Mouse (Mus musculus) spleen, adult 2 months (tissue): ENCODE measurements around the gene Usp4.

Experiments
- CTCF ChIP-seq: fragments of 200-500 bp; IDR thresholded peaks from 2 replicates; pipeline ENCODE4 v1.5.1; 2011; ENCODE audit warnings: mild to moderate bottlenecking, inconsistent platforms; ENCODE audit not compliant: insufficient read depth, insufficient read length, insufficient replicate concordance; ENCODE audit errors: extremely low read depth
- POLR2A ChIP-seq: fragments of 200-500 bp; IDR thresholded peaks from 2 replicates; pipeline ENCODE4 v1.6.1; 2011; ENCODE audit warnings: low read depth, low read length, inconsistent platforms

DNA sequence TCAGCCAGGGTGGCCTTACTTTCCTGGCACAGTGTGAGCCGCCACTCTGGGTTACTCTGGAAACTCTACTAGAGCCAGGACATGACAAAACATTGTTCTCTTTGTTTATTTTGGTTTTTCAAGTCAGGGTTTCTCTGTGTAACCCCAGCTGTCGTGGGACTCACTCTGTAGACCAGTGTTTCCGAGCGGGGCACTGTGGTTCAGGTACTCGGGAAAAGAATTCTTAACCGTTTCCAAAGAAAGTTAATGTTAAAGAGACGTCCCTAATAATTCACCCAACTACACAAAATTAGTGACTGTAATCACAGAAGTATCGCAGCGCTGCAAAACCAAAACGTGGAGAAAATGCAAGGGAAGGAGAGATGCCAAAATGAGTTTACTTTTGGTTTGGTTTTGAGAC, 40.9 kb downstream of the Usp4 start:
- TF ChIP-seq CTCF = no peak
- TF ChIP-seq POLR2A = no peak
